Mouse (Mus musculus): ENCODE data around the gene Hpse.

DNA sequence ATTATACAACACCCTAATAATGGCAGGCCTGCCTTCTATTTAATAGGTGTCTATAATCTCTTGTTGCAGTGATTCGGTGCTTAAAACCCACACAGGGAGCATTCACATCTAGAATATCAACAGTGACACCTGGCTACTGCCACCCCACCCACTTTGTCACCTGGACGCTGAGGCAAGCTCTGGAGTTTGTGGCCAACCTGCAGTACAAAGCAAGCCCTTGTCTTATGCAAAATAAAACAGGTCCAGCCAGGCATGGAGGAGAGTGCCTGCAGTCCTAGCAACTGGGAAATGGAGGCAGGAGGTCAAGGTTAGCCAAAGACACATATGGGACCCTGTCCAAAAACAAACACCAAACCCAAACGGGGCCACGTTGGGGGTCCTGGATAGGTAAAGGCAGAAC, 47.1 kb downstream of the Hpse start:
- no peak for TF ChIP-seq TAL1 (IDR thresholded peaks at IDR 0.05; ENCODE audit: low read length)
- TF ChIP-seq GATA1 (IDR thresholded peaks at IDR 0.05; ENCODE audit: low read length), result no peak

Measured in erythroblast, embryonic 14.5 days (primary cell).